Mouse (Mus musculus): ENCODE measurements at regions not wholly inside any gene's neighbourhood (a gene's known extent, or its start where the extent isn't known, plus 50 kb on each side); places are given as distances from the start of the nearest gene placed in this dataset.

- no peak for TF ChIP-seq GATA1 (IDR thresholded peaks at IDR 0.05; ENCODE audit: low read length)
Observed at GRCm38 (mm10) chr19:15032297-15032947, 434.6 kb upstream of the Tle4 start.

DNA sequence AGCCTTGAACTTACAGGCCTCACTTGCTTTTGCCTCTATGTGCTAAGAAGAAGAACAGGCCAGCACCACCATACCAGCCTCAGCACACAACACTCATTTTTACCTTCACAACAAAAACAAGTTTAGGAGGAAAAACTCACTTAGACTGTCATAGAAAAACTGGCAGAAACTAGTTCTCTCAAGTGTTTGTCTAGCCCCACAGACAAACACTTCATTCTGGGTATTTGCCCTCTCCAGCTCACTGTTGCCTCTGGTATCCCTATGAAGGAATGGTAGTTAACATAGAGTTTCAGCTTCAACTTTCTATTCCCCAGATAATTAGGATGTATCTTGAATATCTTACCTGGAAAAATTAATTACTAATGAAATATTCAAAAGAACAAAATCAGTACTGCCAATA, 433.6 kb upstream of the Tle4 start:
- no peak for TF ChIP-seq GATA1 (IDR thresholded peaks at IDR 0.05; ENCODE audit: low read length)

- TF ChIP-seq GATA1 (IDR thresholded peaks at IDR 0.05; ENCODE audit: low read length): no peak
Observed at GRCm38 (mm10) chr19:15003596-15003995, 405.7 kb upstream of the Tle4 start.

- TF ChIP-seq GATA1 (IDR thresholded peaks at IDR 0.05; ENCODE audit: low read length): no peak
Observed at GRCm38 (mm10) chr19:14993344-14993743, 395.5 kb upstream of the Tle4 start.

DNA sequence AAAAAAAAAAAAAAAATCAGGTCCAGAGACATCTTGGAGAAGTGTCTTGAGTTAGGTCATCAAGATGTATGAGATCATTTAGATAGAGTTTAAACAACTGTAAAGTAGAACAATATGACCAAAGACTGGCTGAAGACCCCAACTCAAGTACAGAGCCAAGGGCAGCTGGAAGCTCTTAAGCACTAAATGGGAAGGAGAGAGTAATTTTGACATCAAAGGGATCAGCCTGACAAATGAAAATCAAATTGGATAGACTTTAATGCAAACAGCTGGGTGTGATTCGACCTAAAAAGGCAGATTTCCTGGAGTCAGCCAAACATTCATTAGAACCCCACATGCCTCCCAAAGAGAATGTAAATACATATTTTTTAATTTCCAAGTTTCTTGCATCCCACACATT, 372.3 kb upstream of the Tle4 start:
- no peak for TF ChIP-seq GATA1 (IDR thresholded peaks at IDR 0.05; ENCODE audit: low read length)

DNA sequence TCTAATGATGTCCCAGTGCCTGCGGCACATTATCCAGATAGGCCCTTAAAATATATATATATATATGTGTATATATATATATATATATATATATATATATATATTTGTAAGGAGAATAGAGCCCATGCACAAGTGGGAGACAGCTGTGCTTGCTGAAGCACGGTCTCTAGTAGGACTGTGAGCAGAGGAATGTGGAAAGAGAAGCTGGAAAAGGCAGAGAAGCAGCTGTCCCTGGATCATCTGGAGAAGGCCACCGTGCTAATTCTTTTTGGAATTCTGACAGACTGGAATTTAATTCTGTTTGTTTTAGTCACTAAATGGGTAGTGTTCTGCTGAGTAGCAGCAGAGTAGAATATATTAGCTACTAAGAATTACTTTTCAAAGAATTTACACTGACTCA, 370.4 kb upstream of the Tle4 start:
- no peak for TF ChIP-seq GATA1 (IDR thresholded peaks at IDR 0.05; ENCODE audit: low read length)

DNA sequence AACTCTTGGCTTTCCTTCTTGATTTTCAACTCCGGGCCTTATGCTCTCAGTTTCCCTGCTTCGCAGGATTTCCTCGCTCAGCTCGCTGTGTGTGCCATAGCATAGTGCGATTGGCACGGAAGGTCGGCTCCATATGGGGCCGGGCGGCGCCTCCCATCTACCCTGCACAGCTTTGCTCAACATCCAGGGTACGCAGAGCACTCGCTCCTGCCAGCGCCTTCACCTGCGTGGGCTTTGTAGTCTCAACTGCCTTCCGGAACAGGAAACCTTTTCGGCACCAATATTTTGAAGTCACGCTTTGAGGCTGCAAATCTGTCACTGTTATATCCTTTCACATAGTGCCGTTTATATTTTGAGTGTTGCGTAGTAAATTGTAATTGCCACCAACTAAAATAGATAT, 359.9 kb upstream of the Tle4 start:
- TF ChIP-seq GATA1 (IDR thresholded peaks at IDR 0.05; ENCODE audit: low read length): no peak

- TF ChIP-seq GATA1 (IDR thresholded peaks at IDR 0.05; ENCODE audit: low read length): no peak
Observed at GRCm38 (mm10) chr19:14957154-14957553, 359.3 kb upstream of the Tle4 start.

DNA sequence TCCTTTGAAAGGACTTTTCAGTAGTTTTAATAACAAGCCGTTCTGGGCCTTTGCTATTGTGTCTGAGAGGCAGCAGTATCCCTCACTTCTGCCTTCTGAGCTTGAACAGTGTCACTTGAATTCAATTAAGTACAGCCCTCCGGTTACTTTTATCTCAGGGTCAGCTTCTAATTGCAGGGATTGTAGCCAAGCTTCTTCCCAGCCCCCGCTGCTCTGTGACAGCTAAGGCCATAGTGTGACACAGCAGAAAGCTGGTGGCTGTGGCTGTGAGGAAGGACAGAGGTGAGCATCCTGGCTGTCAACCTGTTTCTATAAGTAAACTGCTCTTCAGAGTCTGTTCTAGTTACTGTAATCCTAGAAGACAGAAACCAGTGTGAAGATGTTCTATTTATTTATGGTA, 358.5 kb upstream of the Tle4 start:
- no peak for TF ChIP-seq GATA1 (IDR thresholded peaks at IDR 0.05; ENCODE audit: low read length)

DNA sequence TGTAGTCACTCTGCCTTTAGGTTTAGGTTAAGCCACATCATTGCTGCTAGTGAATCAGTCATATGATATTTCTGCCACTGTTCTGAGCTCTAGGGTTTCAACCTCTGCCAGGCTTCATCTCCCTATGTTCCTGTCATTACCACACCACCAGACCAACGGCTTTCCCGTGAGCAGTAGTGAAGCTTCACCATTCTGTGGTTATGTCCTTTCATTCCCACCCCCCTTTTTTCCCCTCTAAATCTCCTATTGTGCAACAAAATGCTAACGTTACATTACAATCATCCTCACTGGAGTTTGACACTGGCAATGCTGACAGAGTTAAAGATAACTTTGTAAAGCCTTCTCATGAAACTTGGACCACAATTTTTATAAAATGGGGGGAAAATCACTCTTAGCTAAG, 358.1 kb upstream of the Tle4 start:
- no peak for TF ChIP-seq GATA1 (IDR thresholded peaks at IDR 0.05; ENCODE audit: low read length)

GRCm38 (mm10) chr19:14940207-14940952, 342.5 kb upstream of the Tle4 start:
- no peak for TF ChIP-seq GATA1 (IDR thresholded peaks at IDR 0.05; ENCODE audit: low read length)

DNA sequence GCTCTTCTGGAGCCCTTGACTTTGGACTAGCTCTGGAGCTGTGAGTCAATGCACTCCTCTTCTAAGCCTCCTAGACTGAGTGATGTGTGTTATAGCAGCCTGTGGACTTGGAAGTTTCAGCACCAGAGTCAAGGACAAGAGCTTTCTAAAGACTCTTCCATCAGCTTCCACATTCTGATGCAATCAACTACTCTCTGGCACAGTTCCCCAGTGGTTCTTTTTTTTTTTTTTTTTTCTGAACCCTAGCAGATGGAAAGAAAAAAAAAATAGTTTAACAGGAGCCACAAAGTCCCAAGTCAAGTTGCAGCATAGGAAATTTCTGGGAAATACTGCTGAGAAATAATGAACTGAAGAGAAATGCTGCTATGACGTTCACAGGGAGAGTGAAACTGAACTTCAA, 324.4 kb upstream of the Tle4 start:
- no peak for TF ChIP-seq GATA1 (IDR thresholded peaks at IDR 0.05; ENCODE audit: low read length)

GRCm38 (mm10) chr19:14911056-14911850, 313.4 kb upstream of the Tle4 start:
- TF ChIP-seq GATA1 (IDR thresholded peaks at IDR 0.05; ENCODE audit: low read length): no peak

DNA sequence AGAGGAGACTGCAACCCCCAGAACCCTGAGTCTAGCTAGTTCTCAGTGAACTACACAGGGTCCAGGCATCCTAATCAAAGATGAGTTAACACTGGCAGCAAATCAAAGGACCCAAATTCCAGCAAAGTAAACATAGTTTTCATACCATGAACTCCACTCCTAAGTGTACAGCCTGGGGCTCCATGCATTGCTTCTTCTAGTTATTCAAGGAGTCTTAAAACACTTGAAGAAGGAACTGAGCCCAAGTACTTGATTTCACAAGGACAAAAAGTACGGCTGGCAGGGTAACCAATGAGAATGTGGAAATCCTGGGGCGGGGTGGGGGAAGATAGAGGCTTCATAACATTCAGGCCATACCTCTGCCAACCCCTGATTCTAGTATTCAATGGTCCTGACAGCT, 297.0 kb upstream of the Tle4 start:
- no peak for TF ChIP-seq GATA1 (IDR thresholded peaks at IDR 0.05; ENCODE audit: low read length)

DNA sequence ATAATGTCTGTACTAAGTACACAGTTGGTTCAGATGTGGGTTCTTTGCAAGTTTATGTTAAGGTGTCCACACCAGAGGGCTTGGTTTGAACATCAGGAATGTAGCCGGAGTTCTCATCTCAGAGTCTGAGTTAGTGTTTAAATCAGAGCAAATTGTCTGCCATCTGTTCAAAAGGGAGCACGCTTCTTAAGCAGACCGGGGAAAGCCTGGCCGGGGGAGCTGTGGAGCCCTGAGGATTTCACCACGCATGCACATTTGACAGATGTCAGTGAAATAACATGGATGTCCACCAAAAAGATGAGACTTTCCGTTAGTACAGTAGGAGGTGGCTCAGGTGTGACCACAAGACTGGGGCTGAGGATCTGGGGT, 294.5 kb upstream of the Tle4 start:
- no peak for TF ChIP-seq GATA1 (IDR thresholded peaks at IDR 0.05; ENCODE audit: low read length)

DNA sequence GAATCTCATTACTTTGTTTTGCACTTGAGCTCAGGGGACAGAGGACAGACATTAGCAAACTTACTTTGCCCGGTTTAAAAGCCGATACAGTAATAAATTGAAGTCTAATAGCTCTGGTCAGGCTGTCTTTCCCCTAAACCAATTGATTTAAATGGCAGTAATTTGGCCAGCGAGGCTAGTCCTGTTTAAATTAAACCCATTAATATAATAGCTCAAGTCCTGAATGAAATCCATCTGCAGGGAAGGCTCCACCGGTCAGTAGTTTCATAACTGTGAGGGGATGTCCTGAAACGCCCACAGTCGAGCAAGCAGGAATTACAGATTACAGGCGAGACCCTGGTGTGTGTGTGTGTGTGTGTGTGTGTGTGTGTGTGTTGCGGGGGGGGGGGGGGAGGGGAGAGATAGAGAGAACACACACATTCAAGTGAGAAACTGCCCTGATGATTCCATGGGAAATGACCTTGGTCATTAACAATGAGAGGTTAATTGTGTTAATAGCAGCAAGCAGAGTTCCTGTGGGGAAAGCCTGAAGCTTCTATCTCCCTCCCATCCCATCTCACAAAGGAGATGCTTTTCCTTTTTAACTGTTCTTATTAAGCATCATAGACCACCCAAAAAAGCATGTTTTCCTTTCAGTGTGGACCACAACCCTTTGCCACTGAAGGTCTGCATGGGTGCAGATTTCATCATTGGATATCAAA, 294.0 kb upstream of the Tle4 start:
- no peak for TF ChIP-seq GATA1 (IDR thresholded peaks at IDR 0.05; ENCODE audit: low read length)
